Mouse (Mus musculus): ENCODE measurements around the gene Mpst. TPM values are rescaled to one million over a fixed set of nuclear protein-coding genes. Genes with fewer than 3 reads are reported as not detected.
A peak's percentile ranks its signal among the peaks of the same experiment; 100 is the strongest.

The Mpst gene
- polyA plus RNA-seq, 1 experiment from 2014 or later: 1.8 TPM

DNA sequence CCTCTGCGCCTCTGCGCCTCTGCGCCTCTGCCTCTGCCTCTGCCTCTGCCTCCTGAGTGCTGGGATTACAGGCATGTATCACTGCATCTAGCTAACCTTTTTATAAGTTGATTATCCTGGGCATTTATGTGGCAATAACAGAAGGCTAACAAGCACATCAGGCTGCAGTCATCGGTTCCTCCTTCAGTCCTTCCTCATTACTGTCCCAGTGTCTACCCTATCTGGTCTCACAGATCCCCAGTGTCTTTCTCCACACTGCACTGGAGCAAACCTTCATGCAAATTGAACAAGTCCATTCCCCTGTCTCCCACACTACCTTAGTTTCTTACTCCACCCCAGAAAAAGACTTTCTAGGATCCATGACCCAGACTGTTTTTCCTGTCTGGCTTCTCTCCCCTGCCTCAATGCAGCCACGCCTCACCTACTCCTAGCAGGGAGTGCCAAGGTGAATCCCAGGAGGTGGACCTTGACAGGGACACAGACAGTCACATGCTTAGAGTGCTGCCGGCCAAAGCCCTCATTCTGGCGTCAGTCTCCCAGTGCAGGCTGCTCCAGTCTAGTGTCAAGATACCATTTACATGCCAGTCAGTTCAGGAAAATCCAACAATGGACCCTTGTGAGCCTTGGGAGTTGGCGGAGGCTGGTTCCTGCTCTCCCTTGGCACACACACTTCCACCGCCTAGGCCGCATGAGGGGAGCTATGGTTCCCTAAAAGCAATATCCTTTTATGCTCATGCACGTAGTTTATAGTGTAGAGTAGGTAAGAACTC lies 22.6 kb upstream of the Mpst start:
- Histone ChIP-seq H3K9me3 (replicated peaks) (no peaks in the 10 kb centered on the region), H3K27ac (0 out of 2 replicates have a peak overlapping the region, but pooled peaks have one; percentile 5)
- 81% methylated on average over 11 of the region's 11 CpGs for WGBS

GRCm38 (mm10) chr15:78384220-78385116 lies 21.7 kb upstream of the Mpst start:
- Histone ChIP-seq H3K4me3 (no peak overlapping the region), H3K9ac (no peak overlapping the region), H3K9me3 (replicated peaks) (no peaks in the 10 kb centered on the region), H3K27ac (0 out of 2 replicates have a peak overlapping the region, but pooled peaks have one; percentile 5), H3K4me2 (replicated peaks) (no peak overlapping the region), H3K27me3 (no peaks in the 10 kb centered on the region), H3K4me1 (peaks cover 3% of the 10 kb centered on the region; the same call in 1 of the 2 replicates), H3K36me3 (no peaks in the 10 kb centered on the region)
- WGBS: 74% methylated on average over 7 of the region's 7 CpGs
- no peak for ATAC-seq (ENCODE audit: low FRiP score)

More for the DNA sequence above, 22.6 kb upstream of the Mpst start:
- no peak for ATAC-seq (ENCODE audit: low FRiP score)
- no peak overlapping the region for H3K4me3 ChIP-seq
- H3K4me2 ChIP-seq (replicated peaks): no peak overlapping the region
- no peaks in the 10 kb centered on the region for H3K36me3 ChIP-seq
- peaks cover 3% of the 10 kb centered on the region; the same call in 1 of the 2 replicates for H3K4me1 ChIP-seq
- no peak overlapping the region for H3K9ac ChIP-seq
- H3K27me3 ChIP-seq: no peaks in the 10 kb centered on the region

GRCm38 (mm10) chr15:78385564-78385963 lies 20.7 kb upstream of the Mpst start:
- H3K4me1 ChIP-seq: peaks cover 3% of the 10 kb centered on the region; the same call in 1 of the 2 replicates
- H3K27me3 ChIP-seq: no peaks in the 10 kb centered on the region
- no peak overlapping the region for H3K4me2 ChIP-seq (replicated peaks)
- no peak for ATAC-seq (ENCODE audit: low FRiP score)
- no peaks in the 10 kb centered on the region for H3K9me3 ChIP-seq (replicated peaks)
- H3K36me3 ChIP-seq: no peaks in the 10 kb centered on the region
- no peak overlapping the region for H3K27ac ChIP-seq
- H3K9ac ChIP-seq: no peak overlapping the region
- H3K4me3 ChIP-seq: no peak overlapping the region
- WGBS: 88% methylated on average over 1 of the region's 1 CpGs

DNA sequence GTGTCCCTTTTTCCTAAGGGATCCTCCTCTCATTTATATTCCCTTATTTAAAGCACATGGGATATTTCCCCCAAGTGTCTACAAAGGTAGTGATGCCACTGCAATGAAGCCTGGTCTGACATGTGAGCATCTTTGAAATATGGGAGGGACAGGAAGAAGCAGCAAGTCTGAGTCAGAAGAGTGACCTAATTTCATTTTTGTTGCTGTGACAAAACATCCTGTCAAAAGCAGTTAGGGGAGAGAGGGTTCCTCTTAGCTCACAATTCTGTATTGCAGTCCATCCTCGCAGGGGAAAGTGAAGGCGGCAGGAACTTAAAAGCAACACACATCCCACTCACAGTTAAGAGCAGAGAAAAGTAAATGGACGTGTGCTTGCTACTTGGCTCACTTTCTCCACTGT lies 15.4 kb upstream of the Mpst start:
- Histone ChIP-seq H3K4me1 (no peaks in the 10 kb centered on the region), H3K9me3 (replicated peaks) (no peaks in the 10 kb centered on the region), H3K4me2 (replicated peaks) (no peak overlapping the region), H3K36me3 (no peaks in the 10 kb centered on the region), H3K9ac (no peak overlapping the region), H3K27me3 (no peaks in the 10 kb centered on the region), H3K27ac (no peak overlapping the region), H3K4me3 (no peak overlapping the region)
- no peak for ATAC-seq (ENCODE audit: low FRiP score)
- WGBS: 79% methylated on average over 3 of the region's 3 CpGs

- no peak for ATAC-seq (ENCODE audit: low FRiP score)
- Histone ChIP-seq H3K27ac (no peak within 1 kb of the TSS), H3K4me1 (no peaks in the 10 kb centered on the region), H3K9ac (no peak within 1 kb of the TSS), H3K9me3 (replicated peaks) (no peaks in the 10 kb centered on the region), H3K4me2 (replicated peaks) (no peak within 1 kb of the TSS), H3K27me3 (no peaks in the 10 kb centered on the region), H3K36me3 (no peaks in the 10 kb centered on the region), H3K4me3 (no peak within 1 kb of the TSS)
- 85% methylated on average over 8 of the region's 8 CpGs for WGBS
Measured at GRCm38 (mm10) chr15:78395478-78395962, 10.7 kb upstream of the Mpst start, which contains the start of gene Tex33. Gene Tex33 (minus strand): TSS chr15:78395912.

- H3K4me1 ChIP-seq: peaks cover 31% of the 10 kb centered on the region
- 77% methylated on average over 6 of the region's 6 CpGs for WGBS
- no peak overlapping the region for H3K4me3 ChIP-seq
- no peak overlapping the region for H3K4me2 ChIP-seq (replicated peaks)
- no peaks in the 10 kb centered on the region for H3K27me3 ChIP-seq
- H3K36me3 ChIP-seq: no peaks in the 10 kb centered on the region
- H3K27ac ChIP-seq: no peak overlapping the region
- H3K9me3 ChIP-seq (replicated peaks): no peaks in the 10 kb centered on the region
- ATAC-seq (ENCODE audit: low FRiP score): no peak
- no peak overlapping the region for H3K9ac ChIP-seq
Measured at GRCm38 (mm10) chr15:78401345-78401744, 4.9 kb upstream of the Mpst start.

- no peak overlapping the region for H3K4me2 ChIP-seq (replicated peaks)
- H3K27me3 ChIP-seq: no peaks in the 10 kb centered on the region
- ATAC-seq (ENCODE audit: low FRiP score): no peak
- no peaks in the 10 kb centered on the region for H3K36me3 ChIP-seq
- no peak overlapping the region for H3K27ac ChIP-seq
- 74% methylated on average over 4 of the region's 4 CpGs for WGBS
- H3K9ac ChIP-seq: no peak overlapping the region
- H3K4me3 ChIP-seq: no peak overlapping the region
- no peaks in the 10 kb centered on the region for H3K9me3 ChIP-seq (replicated peaks)
- H3K4me1 ChIP-seq: peaks cover 33% of the 10 kb centered on the region
Measured at GRCm38 (mm10) chr15:78401921-78402320, 4.3 kb upstream of the Mpst start.

DNA sequence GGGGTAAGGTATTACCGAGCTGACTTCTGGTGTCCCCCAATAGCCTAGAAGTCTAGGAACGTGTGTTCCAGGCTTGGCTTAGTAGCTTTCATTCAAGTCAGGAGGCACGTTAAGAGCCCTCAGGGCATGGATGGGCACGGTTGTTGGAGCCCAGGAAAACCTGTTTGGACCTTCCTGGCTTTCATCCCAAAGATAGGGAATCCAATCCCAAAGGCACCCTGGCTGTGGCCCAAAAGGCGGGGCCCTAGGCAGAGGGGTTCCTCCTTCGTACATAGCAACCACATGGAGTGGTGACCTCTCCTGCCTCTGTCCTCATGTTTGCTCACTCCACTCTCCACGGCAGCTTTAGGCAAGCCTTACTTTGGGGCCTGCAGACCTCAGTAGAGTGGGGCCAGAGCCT lies 3.8 kb upstream of the Mpst start:
- H3K4me3 ChIP-seq: no peak overlapping the region
- H3K9me3 ChIP-seq (replicated peaks): no peaks in the 10 kb centered on the region
- H3K9ac ChIP-seq: no peak overlapping the region
- H3K27ac ChIP-seq: no peak overlapping the region
- no peaks in the 10 kb centered on the region for H3K27me3 ChIP-seq
- ATAC-seq (ENCODE audit: low FRiP score): no peak
- H3K36me3 ChIP-seq: no peaks in the 10 kb centered on the region
- H3K4me2 ChIP-seq (replicated peaks): no peak overlapping the region
- 82% methylated on average over 7 of the region's 7 CpGs for WGBS
- peaks cover 38% of the 10 kb centered on the region for H3K4me1 ChIP-seq

DNA sequence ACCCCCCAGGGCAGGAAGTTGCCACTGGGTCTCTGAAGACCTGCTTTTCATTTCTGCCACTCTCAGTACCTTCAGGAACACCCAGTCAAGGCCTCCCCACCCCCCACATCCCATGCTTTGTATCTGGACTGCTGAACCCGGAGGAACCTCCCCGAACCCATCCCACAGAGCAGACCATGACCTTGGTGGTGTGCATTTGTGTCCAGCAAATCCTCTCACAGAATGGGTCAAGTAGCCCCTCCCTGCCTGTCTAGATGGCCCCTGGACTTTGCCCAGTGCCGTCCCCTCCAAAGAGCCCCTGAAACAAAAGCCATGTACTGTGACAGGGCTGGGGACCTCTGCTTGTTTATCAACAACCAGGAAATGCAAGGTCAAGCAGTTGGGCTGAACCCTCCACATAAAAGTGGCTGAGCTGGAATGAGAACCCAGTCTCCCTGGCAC lies 2.9 kb upstream of the Mpst start:
- 48% methylated on average over 3 of the region's 3 CpGs for WGBS
- Histone ChIP-seq H3K9ac (no peak overlapping the region), H3K4me1 (peaks cover 43% of the 10 kb centered on the region), H3K9me3 (replicated peaks) (no peaks in the 10 kb centered on the region), H3K27me3 (peaks cover 4% of the 10 kb centered on the region), H3K27ac (no peak overlapping the region), H3K4me2 (replicated peaks) (no peak overlapping the region), H3K4me3 (no peak overlapping the region), H3K36me3 (no peaks in the 10 kb centered on the region)
- no peak for ATAC-seq (ENCODE audit: low FRiP score)

- no peak for ATAC-seq (ENCODE audit: low FRiP score)
- Histone ChIP-seq H3K4me3 (no peak overlapping the region), H3K27ac (no peak overlapping the region), H3K9ac (peak overlapping the region; percentile 3; the same call in 1 of the 2 replicates), H3K9me3 (replicated peaks) (no peaks in the 10 kb centered on the region), H3K4me1 (peaks cover 43% of the 10 kb centered on the region), H3K27me3 (peaks cover 10% of the 10 kb centered on the region), H3K36me3 (no peaks in the 10 kb centered on the region), H3K4me2 (replicated peaks) (no peak overlapping the region)
- WGBS: 58% methylated on average over 1 of the region's 1 CpGs
Measured at GRCm38 (mm10) chr15:78403896-78404295, 2.3 kb upstream of the Mpst start.

- WGBS: 53% methylated on average over 11 of the region's 11 CpGs
- Histone ChIP-seq H3K9ac (0 out of 2 replicates have a peak overlapping the region, but pooled peaks have one; percentile 68), H3K9me3 (replicated peaks) (no peaks in the 10 kb centered on the region), H3K4me2 (replicated peaks) (peak overlapping the region; percentile 83), H3K27ac (no peak overlapping the region), H3K36me3 (no peaks in the 10 kb centered on the region), H3K4me1 (peaks cover 52% of the 10 kb centered on the region), H3K4me3 (peak overlapping the region; percentile 59), H3K27me3 (peaks cover 22% of the 10 kb centered on the region)
- no peak for ATAC-seq (ENCODE audit: low FRiP score)
Measured at GRCm38 (mm10) chr15:78405098-78405497, 1.1 kb upstream of the Mpst start.

Data from hindbrain, embryonic 12.5 days (tissue).